Mouse (Mus musculus): ENCODE measurements around the gene Nkapl. TPM values are rescaled to one million over a fixed set of nuclear protein-coding genes. Genes with fewer than 3 reads are reported as not detected.
A peak's percentile ranks its signal among the peaks of the same experiment; 100 is the strongest.
"Not testable (repeated sequence)": the region's sequence is repeated elsewhere in the genome, so short reads cannot be mapped to it uniquely, and the experiment has no call there.

Gene Nkapl
- 0.55 TPM in 1 of 2 replicates, not detected in the other for polyA plus RNA-seq (2011; ENCODE audit: insufficient read depth, insufficient read length, low read depth, missing spikeins)

GRCm38 (mm10) chr13:21468061-21469019 lies at the start of gene Nkapl:
Nkapl (minus strand) TSS chr13:21468509.
- no peak for TF ChIP-seq CTCF (IDR thresholded peaks at IDR 0.05; ENCODE audit: low read depth, low read length)
- peak; percentile 12 for TF ChIP-seq POLR2A (IDR thresholded peaks at IDR 0.05; ENCODE audit: insufficient read depth, low read length)
- TF ChIP-seq EP300 (IDR thresholded peaks at IDR 0.05; ENCODE audit: insufficient read depth, low read depth, low read length) = no peak
- Histone ChIP-seq H3K27ac (ENCODE audit: insufficient read depth, low read length) (no peak within 1 kb of the TSS), H3K9ac (ENCODE audit: low read depth, poor library complexity, severe bottlenecking) (peak within 1 kb of the TSS; percentile 41), H3K4me1 (ENCODE audit: control insufficient read depth, insufficient read depth, low read length) (no peaks in the 10 kb centered on the region), H3K4me3 (ENCODE audit: low read depth, low read length) (peak within 1 kb of the TSS; percentile 82), H3K9me3 (replicated peaks; ENCODE audit: control insufficient read depth, insufficient read depth, low read length, poor library complexity, severe bottlenecking) (no peaks in the 10 kb centered on the region), H3K27me3 (ENCODE audit: control insufficient read depth, insufficient read depth, low read length, poor library complexity, severe bottlenecking) (peaks cover 2% of the 10 kb centered on the region; the same call in 1 of the 2 replicates), H3K36me3 (ENCODE audit: control insufficient read depth, insufficient read depth, low read length, poor library complexity, severe bottlenecking) (no peaks in the 10 kb centered on the region)

GRCm38 (mm10) chr13:21506221-21506649 lies 37.9 kb upstream of the Nkapl start:
- Histone ChIP-seq H3K9me3 (replicated peaks; ENCODE audit: control insufficient read depth, insufficient read depth, low read length, poor library complexity, severe bottlenecking) (no peaks in the 10 kb centered on the region), H3K27me3 (ENCODE audit: control insufficient read depth, insufficient read depth, low read length, poor library complexity, severe bottlenecking) (no peaks in the 10 kb centered on the region), H3K27ac (ENCODE audit: insufficient read depth, low read length) (no peak overlapping the region), H3K4me3 (ENCODE audit: low read depth, low read length) (peak overlapping the region; percentile 89), H3K36me3 (ENCODE audit: control insufficient read depth, insufficient read depth, low read length, poor library complexity, severe bottlenecking) (no peaks in the 10 kb centered on the region), H3K4me1 (ENCODE audit: control insufficient read depth, insufficient read depth, low read length) (no peaks in the 10 kb centered on the region), H3K9ac (ENCODE audit: low read depth, poor library complexity, severe bottlenecking) (peak overlapping the region; percentile 9)
- TF ChIP-seq POLR2A (IDR thresholded peaks at IDR 0.05; ENCODE audit: insufficient read depth, low read length) (no peak), EP300 (IDR thresholded peaks at IDR 0.05; ENCODE audit: insufficient read depth, low read depth, low read length) (no peak)

GRCm38 (mm10) chr13:21502296-21502695 lies 34.0 kb upstream of the Nkapl start:
- Histone ChIP-seq H3K27ac (ENCODE audit: insufficient read depth, low read length) (no peak overlapping the region), H3K9ac (ENCODE audit: low read depth, poor library complexity, severe bottlenecking) (no peak overlapping the region)

GRCm38 (mm10) chr13:21501182-21501581 lies 32.9 kb upstream of the Nkapl start, which contains the start of gene Gm11273:
Gm11273 (minus strand) TSS chr13:21501418.
- not testable (repeated sequence) for H3K27ac ChIP-seq (ENCODE audit: insufficient read depth, low read length); H3K9ac ChIP-seq (ENCODE audit: low read depth, poor library complexity, severe bottlenecking); H3K36me3 ChIP-seq (ENCODE audit: control insufficient read depth, insufficient read depth, low read length, poor library complexity, severe bottlenecking); H3K27me3 ChIP-seq (ENCODE audit: control insufficient read depth, insufficient read depth, low read length, poor library complexity, severe bottlenecking); H3K4me1 ChIP-seq (ENCODE audit: control insufficient read depth, insufficient read depth, low read length); H3K4me3 ChIP-seq (ENCODE audit: low read depth, low read length); H3K9me3 ChIP-seq (replicated peaks; ENCODE audit: control insufficient read depth, insufficient read depth, low read length, poor library complexity, severe bottlenecking)

More at GRCm38 (mm10) chr13:21502296-21502695, 34.0 kb upstream of the Nkapl start:
- no peaks in the 10 kb centered on the region for H3K9me3 ChIP-seq (replicated peaks; ENCODE audit: control insufficient read depth, insufficient read depth, low read length, poor library complexity, severe bottlenecking)
- H3K4me3 ChIP-seq (ENCODE audit: low read depth, low read length) = no peak overlapping the region
- TF ChIP-seq CTCF (IDR thresholded peaks at IDR 0.05; ENCODE audit: low read depth, low read length) (no peak), EP300 (IDR thresholded peaks at IDR 0.05; ENCODE audit: insufficient read depth, low read depth, low read length) (no peak), POLR2A (IDR thresholded peaks at IDR 0.05; ENCODE audit: insufficient read depth, low read length) (no peak)
- no peaks in the 10 kb centered on the region for H3K4me1 ChIP-seq (ENCODE audit: control insufficient read depth, insufficient read depth, low read length)
- H3K36me3 ChIP-seq (ENCODE audit: control insufficient read depth, insufficient read depth, low read length, poor library complexity, severe bottlenecking) = no peaks in the 10 kb centered on the region
- no peaks in the 10 kb centered on the region for H3K27me3 ChIP-seq (ENCODE audit: control insufficient read depth, insufficient read depth, low read length, poor library complexity, severe bottlenecking)

- Histone ChIP-seq H3K9me3 (replicated peaks; ENCODE audit: control insufficient read depth, insufficient read depth, low read length, poor library complexity, severe bottlenecking) (no peaks in the 10 kb centered on the region), H3K4me1 (ENCODE audit: control insufficient read depth, insufficient read depth, low read length) (no peaks in the 10 kb centered on the region), H3K36me3 (ENCODE audit: control insufficient read depth, insufficient read depth, low read length, poor library complexity, severe bottlenecking) (no peaks in the 10 kb centered on the region), H3K9ac (ENCODE audit: low read depth, poor library complexity, severe bottlenecking) (no peak within 1 kb of the TSS), H3K27me3 (ENCODE audit: control insufficient read depth, insufficient read depth, low read length, poor library complexity, severe bottlenecking) (no peaks in the 10 kb centered on the region), H3K4me3 (ENCODE audit: low read depth, low read length) (no peak within 1 kb of the TSS), H3K27ac (ENCODE audit: insufficient read depth, low read length) (no peak within 1 kb of the TSS)
- no peak for TF ChIP-seq EP300 (IDR thresholded peaks at IDR 0.05; ENCODE audit: insufficient read depth, low read depth, low read length)
- TF ChIP-seq CTCF (IDR thresholded peaks at IDR 0.05; ENCODE audit: low read depth, low read length) = no peak
- TF ChIP-seq POLR2A (IDR thresholded peaks at IDR 0.05; ENCODE audit: insufficient read depth, low read length) = no peak
These were observed 26.8 kb upstream of the Nkapl start, which contains the start of gene AK157302 for GRCm38 (mm10) chr13:21495080-21495479. AK157302 (plus strand) TSS chr13:21495223.

GRCm38 (mm10) chr13:21492847-21493246 lies 24.5 kb upstream of the Nkapl start:
- Histone ChIP-seq H3K4me1 (ENCODE audit: control insufficient read depth, insufficient read depth, low read length) (no peaks in the 10 kb centered on the region), H3K27me3 (ENCODE audit: control insufficient read depth, insufficient read depth, low read length, poor library complexity, severe bottlenecking) (no peaks in the 10 kb centered on the region), H3K9ac (ENCODE audit: low read depth, poor library complexity, severe bottlenecking) (no peak overlapping the region), H3K4me3 (ENCODE audit: low read depth, low read length) (no peak overlapping the region), H3K36me3 (ENCODE audit: control insufficient read depth, insufficient read depth, low read length, poor library complexity, severe bottlenecking) (no peaks in the 10 kb centered on the region), H3K9me3 (replicated peaks; ENCODE audit: control insufficient read depth, insufficient read depth, low read length, poor library complexity, severe bottlenecking) (peaks cover 9% of the 10 kb centered on the region), H3K27ac (ENCODE audit: insufficient read depth, low read length) (no peak overlapping the region)
- TF ChIP-seq CTCF (IDR thresholded peaks at IDR 0.05; ENCODE audit: low read depth, low read length) (no peak), POLR2A (IDR thresholded peaks at IDR 0.05; ENCODE audit: insufficient read depth, low read length) (no peak), EP300 (IDR thresholded peaks at IDR 0.05; ENCODE audit: insufficient read depth, low read depth, low read length) (no peak)
